Mouse (Mus musculus): Measurements from ENCODE around the gene Ywhab.

Gene Ywhab

DNA sequence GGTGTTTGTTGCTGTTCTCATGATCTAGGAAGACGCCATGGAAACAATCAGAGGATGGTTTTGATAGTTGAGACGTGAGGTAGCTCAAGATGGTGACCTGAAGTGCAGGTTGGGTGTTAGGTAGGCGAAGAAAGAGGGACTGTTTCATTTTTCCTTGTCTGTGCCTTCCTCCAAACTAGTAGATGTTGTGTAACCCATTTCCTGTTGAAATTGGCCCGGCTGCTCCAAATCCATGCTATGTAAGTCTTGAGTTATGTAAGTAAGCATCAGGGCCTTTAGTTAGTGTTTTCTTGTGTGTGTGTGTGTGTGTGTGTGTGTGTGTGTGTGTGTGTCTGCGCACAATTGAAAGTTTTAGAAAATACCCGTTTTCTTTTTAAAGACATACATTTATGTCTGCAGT lies 14.5 kb downstream of the Ywhab start:
- no peak for DNase-seq (ENCODE audit: low read depth, low spot score)

GRCm38 (mm10) chr2:164010496-164010895 lies 15.7 kb downstream of the Ywhab start:
- DNase-seq (ENCODE audit: low read depth, low spot score), result no peak

- DNase-seq (ENCODE audit: low read depth, low spot score), result no peak
These were observed 16.2 kb downstream of the Ywhab start for GRCm38 (mm10) chr2:164010944-164011343.

- DNase-seq (ENCODE audit: low read depth, low spot score), result no peak
These were observed 20.5 kb downstream of the Ywhab start for GRCm38 (mm10) chr2:164015304-164015703.

DNA sequence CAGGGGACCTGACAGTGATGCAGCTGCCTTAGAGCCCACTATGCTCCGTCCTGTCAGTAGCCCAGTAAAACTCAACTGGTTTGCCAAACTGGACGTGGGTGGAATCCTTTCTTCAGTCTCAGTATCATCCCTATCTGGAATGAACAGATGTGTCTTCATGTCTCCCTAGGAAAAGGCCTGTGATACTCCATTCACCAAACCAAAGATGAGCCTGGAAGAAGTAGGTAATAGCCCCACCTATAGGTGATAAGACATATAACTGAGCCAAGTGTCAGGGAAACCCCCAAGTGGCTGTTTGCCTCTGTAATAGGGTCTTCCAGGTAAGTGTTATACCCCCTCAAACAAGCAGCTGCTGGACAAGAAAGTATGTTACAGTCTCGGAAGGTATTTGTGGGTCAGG lies 24.1 kb downstream of the Ywhab start:
- DNase-seq (ENCODE audit: low read depth, low spot score), result no peak

- DNase-seq (ENCODE audit: low read depth, low spot score), result no peak
These were observed 25.2 kb downstream of the Ywhab start for GRCm38 (mm10) chr2:164019943-164020342.

DNA sequence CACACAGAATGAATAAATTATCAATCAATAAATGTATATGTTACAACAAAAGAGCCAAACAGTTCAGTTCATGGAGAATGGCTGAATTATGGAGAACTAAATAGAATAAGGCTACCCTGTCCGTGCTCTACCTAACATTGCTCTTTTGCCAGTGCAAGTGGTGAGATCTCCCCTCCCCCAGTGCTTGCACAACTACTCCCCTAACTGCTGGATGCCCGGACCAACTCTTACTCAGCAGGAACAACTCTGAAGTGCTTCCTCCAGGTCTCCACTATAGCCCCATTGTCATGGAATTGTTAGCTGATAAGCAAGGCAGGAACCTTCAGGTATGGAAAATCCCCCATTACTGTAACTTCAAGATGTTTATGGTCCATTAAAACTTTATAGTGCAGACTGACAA lies 27.3 kb downstream of the Ywhab start:
- no peak for DNase-seq (ENCODE audit: low read depth, low spot score)

DNA sequence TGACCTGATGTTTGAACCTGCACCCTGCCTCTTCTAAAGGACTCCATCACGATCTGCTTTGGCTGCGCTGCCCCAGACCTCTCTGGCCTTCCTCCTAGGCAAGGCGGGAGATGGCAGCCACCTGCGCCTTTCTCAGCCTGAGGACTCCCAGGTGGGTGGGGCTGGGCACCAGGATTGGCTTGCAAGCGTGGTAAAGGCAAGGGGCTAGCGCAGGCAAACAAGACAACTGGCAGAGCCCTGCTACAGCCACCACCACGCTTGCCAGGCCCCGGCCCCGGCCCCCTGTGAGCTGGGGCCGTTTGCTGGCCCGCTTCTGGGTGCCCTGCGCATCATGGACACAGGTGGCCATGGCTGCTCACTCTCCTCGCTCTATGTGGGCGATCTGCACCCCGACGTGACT lies 30.4 kb downstream of the Ywhab start, which contains the start of gene Pabpc1l:
TSS of gene Pabpc1l (plus strand) at position 301 of the 400 bp plus-strand sequence.
- no peak for DNase-seq (ENCODE audit: low read depth, low spot score)

DNA sequence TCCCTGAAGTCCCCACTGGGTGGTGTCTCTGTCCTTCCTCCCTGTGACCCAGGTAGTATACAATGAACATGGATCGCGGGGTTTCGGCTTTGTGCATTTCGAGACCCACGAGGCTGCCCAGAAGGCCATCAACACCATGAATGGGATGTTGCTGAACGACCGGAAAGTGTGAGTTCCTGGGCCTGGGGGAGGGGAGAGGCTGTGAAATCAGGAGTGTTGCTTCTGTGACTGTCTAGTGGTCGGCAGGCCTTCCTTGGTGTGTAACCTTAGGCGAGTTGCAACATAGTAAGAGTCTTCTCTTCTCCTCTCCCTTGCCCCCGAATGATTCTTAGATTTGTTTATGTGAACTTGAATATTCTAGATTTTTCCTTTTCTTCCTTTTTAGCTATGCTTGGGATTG lies 36.4 kb downstream of the Ywhab start:
- DNase-seq (ENCODE audit: low read depth, low spot score), result no peak

- no peak for DNase-seq (ENCODE audit: low read depth, low spot score)
These were observed 38.2 kb downstream of the Ywhab start for GRCm38 (mm10) chr2:164032973-164033372.

- no peak for DNase-seq (ENCODE audit: low read depth, low spot score)
These were observed 41.8 kb downstream of the Ywhab start for GRCm38 (mm10) chr2:164036520-164037019.

DNA sequence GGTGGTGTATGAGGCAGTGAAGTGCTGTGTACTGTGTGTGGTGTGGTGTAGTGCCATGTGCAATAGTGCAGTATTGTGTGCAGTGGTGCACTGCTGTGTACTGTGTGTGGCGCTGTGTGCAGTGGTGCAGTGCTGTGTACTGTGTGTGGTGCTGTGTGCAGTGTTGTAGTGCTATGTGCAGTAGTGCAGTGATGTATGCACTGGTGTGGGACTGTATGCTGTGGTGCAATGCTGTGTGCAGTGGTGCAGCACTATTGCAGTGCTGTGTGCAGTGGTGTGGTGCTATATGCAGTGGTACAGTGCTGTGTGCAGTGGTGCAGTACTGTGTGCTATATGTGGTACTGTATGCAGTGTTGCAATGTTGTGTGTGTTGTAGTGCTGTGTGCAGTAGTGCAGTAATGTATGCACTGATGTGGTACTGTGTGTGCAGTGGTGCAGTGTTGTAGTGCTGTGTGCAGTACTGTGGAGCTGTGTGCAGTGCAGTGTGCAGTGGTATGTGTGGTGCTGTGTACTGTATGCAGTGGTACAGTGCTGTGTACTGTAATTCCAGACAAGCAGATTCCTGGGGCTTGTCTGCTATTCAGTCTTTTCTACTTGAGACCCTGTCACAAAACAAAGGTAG lies 43.8 kb downstream of the Ywhab start:
- DNase-seq (ENCODE audit: low read depth, low spot score), result no peak

DNA sequence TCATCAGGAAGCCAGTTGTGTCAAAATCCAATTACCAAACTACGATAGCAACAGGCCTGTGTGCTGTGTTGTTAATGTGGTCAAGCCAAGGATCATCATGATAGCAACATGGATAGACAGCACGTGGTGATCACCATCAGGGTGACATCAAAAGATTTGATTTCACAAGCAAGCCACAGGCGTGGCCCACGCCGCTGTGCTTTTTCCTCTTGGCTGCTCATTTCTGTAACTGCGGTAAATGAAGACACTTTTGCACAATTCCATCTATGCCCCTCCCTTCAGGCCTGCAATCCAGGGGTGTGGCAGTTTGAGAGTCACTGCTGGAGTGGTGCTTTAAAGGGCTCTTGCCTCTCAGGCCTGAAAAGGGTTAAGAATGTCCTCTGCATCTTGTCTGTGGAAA lies 46.2 kb downstream of the Ywhab start:
- no peak for DNase-seq (ENCODE audit: low read depth, low spot score)

DNA sequence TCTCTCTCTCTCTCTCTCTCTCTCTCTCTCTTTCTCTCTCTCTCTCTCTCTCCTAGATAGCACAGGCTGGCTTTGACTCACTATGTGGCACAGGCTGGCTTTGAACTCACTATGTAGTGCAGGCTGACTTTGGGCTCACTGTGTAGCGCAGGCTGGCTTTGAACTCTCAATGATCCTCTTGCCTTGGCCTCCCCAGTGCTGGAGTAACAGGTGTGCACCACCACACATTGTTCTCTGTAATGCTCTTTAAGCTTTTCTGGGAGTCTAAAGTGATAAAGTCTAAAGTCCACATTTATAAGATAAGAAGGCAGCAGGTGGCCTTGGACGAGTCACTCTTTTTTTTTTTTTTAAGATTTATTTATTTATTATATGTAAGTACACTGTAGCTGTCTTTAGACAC lies 46.8 kb downstream of the Ywhab start:
- no peak for DNase-seq (ENCODE audit: low read depth, low spot score)

DNA sequence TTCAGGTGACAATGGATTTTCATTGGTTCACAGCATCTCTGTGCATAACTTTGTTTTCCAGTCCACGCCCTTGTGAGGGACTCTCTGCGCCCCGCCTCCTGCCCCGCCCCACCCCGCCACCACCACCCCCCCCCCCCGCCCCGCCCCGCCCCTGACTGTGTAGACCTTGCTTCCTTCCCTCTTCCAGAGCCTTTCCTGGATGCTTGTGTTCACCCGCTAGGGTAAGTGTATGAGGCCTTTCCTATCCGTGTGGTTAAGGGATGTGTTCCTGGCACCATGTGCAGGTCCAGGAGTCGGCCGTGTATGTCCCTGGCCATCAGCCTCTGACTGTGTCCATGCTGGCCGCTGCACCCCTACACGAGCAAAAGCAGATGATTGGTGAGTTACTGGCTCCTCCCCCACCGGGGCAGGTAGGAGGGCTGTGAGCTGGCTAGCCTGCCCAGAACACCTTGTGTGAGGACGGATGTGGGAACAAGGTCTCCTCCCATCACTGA lies 52.5 kb downstream of the Ywhab start:
- no peak for DNase-seq (ENCODE audit: low read depth, low spot score)

DNA sequence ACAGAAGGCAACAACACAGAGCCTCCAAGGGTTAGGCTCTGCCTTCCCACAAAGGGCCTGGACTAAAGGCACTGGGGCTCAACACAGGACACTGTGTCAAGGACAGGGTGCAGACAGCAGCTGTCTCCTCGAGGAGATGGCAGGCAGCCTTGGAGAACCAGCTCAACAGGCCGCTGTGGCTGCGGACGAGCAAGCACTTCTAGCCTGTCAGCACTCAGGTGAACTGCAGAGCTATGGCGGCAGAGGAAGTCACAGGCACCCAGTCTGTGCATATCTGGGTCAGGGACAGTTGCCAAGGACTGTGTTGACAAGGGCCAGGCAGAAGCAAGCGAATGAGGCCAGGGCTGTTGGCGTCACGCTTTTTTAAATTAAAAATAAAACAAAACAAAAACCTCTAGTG lies 59.0 kb downstream of the Ywhab start:
- DNase-seq (ENCODE audit: low read depth, low spot score), result no peak

- DNase-seq (ENCODE audit: low read depth, low spot score), result no peak
These were observed 59.9 kb downstream of the Ywhab start for GRCm38 (mm10) chr2:164054671-164055070.

- DNase-seq (ENCODE audit: low read depth, low spot score), result no peak
These were observed 65.0 kb downstream of the Ywhab start for GRCm38 (mm10) chr2:164059634-164060235.

All from brain, embryonic 18.5 days (tissue).